Mouse (Mus musculus): ENCODE data around the gene Tescl. TPM values are rescaled to one million over a fixed set of nuclear protein-coding genes. Genes with fewer than 3 reads are reported as not detected.

The Tescl gene
- polyA plus RNA-seq, 1 experiment from 2014 or later, result 0.18 TPM

GRCm38 (mm10) chr7:24371012-24371808, 37.5 kb upstream of the Tescl start:
- Histone ChIP-seq H3K27ac (no peak overlapping the region), H3K27me3 (replicated peaks) (no peaks in the 10 kb centered on the region), H3K4me2 (replicated peaks) (no peak overlapping the region), H3K4me3 (replicated peaks) (no peak overlapping the region), H3K9me3 (no peaks in the 10 kb centered on the region), H3K4me1 (replicated peaks) (peaks cover 6% of the 10 kb centered on the region; the same call in 1 of the 2 replicates), H3K36me3 (no peaks in the 10 kb centered on the region), H3K9ac (no peak overlapping the region)
- WGBS, result 68% methylated on average over 7 of the region's 7 CpGs
- peak; percentile 50; the same call in 1 of the 2 replicates for ATAC-seq

GRCm38 (mm10) chr7:24369731-24370541, 36.2 kb upstream of the Tescl start, which contains the start of gene Kcnn4:
Gene Kcnn4 (plus strand): TSS chr7:24370263.
- Histone ChIP-seq H3K36me3 (no peaks in the 10 kb centered on the region), H3K4me1 (replicated peaks) (peaks cover 6% of the 10 kb centered on the region; the same call in 1 of the 2 replicates), H3K27ac (no peak within 1 kb of the TSS), H3K4me3 (replicated peaks) (0 out of 2 replicates have a peak within 1 kb of the TSS, but pooled peaks have one; percentile 9), H3K9me3 (no peaks in the 10 kb centered on the region), H3K27me3 (replicated peaks) (no peaks in the 10 kb centered on the region), H3K9ac (no peak within 1 kb of the TSS), H3K4me2 (replicated peaks) (no peak within 1 kb of the TSS; the same call in 1 of the 2 replicates)
- 36% methylated on average over 23 of the region's 23 CpGs for WGBS
- ATAC-seq, result peak; percentile 46; the same call in 1 of the 2 replicates

- WGBS, result 85% methylated on average over 7 of the region's 7 CpGs
- H3K27ac ChIP-seq, result no peak overlapping the region
- H3K27me3 ChIP-seq (replicated peaks), result no peaks in the 10 kb centered on the region
- no peak overlapping the region for H3K4me2 ChIP-seq (replicated peaks)
- H3K4me1 ChIP-seq (replicated peaks), result peaks cover 6% of the 10 kb centered on the region; the same call in 1 of the 2 replicates
- H3K36me3 ChIP-seq, result no peaks in the 10 kb centered on the region
- no peak overlapping the region for H3K9ac ChIP-seq
- no peaks in the 10 kb centered on the region for H3K9me3 ChIP-seq
- H3K4me3 ChIP-seq (replicated peaks), result no peak overlapping the region
- ATAC-seq, result no peak
These were observed 35.2 kb upstream of the Tescl start for GRCm38 (mm10) chr7:24368946-24369345.

- H3K27me3 ChIP-seq (replicated peaks), result no peaks in the 10 kb centered on the region
- no peak overlapping the region for H3K4me3 ChIP-seq (replicated peaks)
- no peaks in the 10 kb centered on the region for H3K9me3 ChIP-seq
- H3K4me2 ChIP-seq (replicated peaks), result no peak overlapping the region
- WGBS, result 58% methylated on average over 4 of the region's 4 CpGs
- H3K36me3 ChIP-seq, result no peaks in the 10 kb centered on the region
- H3K27ac ChIP-seq, result no peak overlapping the region
- H3K4me1 ChIP-seq (replicated peaks), result 0 out of 2 replicates have a peak, but pooled peaks cover under 1% of the 10 kb centered on the region
- no peak overlapping the region for H3K9ac ChIP-seq
- no peak for ATAC-seq
These were observed 34.5 kb upstream of the Tescl start for GRCm38 (mm10) chr7:24368226-24368625.

GRCm38 (mm10) chr7:24366716-24367632, 33.2 kb upstream of the Tescl start:
- Histone ChIP-seq H3K9me3 (no peaks in the 10 kb centered on the region), H3K9ac (no peak overlapping the region), H3K27me3 (replicated peaks) (no peaks in the 10 kb centered on the region), H3K4me1 (replicated peaks) (no peaks in the 10 kb centered on the region), H3K27ac (no peak overlapping the region), H3K36me3 (no peaks in the 10 kb centered on the region), H3K4me2 (replicated peaks) (no peak overlapping the region), H3K4me3 (replicated peaks) (no peak overlapping the region)
- WGBS, result 69% methylated on average over 15 of the region's 15 CpGs
- no peak for ATAC-seq

- no peak overlapping the region for H3K9ac ChIP-seq
- H3K4me2 ChIP-seq (replicated peaks), result no peak overlapping the region
- H3K4me1 ChIP-seq (replicated peaks), result no peaks in the 10 kb centered on the region
- peak; percentile 15; the same call in 1 of the 2 replicates for ATAC-seq
- H3K27me3 ChIP-seq (replicated peaks), result no peaks in the 10 kb centered on the region
- no peak overlapping the region for H3K4me3 ChIP-seq (replicated peaks)
- no peak overlapping the region for H3K27ac ChIP-seq
- no peaks in the 10 kb centered on the region for H3K36me3 ChIP-seq
- 66% methylated on average over 5 of the region's 5 CpGs for WGBS
- H3K9me3 ChIP-seq, result no peaks in the 10 kb centered on the region
These were observed 31.7 kb upstream of the Tescl start for GRCm38 (mm10) chr7:24365258-24366014.

- H3K27ac ChIP-seq, result no peak overlapping the region
- H3K4me1 ChIP-seq (replicated peaks), result no peaks in the 10 kb centered on the region
- H3K4me2 ChIP-seq (replicated peaks), result no peak overlapping the region
- no peak overlapping the region for H3K9ac ChIP-seq
- H3K4me3 ChIP-seq (replicated peaks), result no peak overlapping the region
- no peaks in the 10 kb centered on the region for H3K36me3 ChIP-seq
- H3K27me3 ChIP-seq (replicated peaks), result no peaks in the 10 kb centered on the region
- ATAC-seq, result peak; percentile 77
- WGBS, result 17% methylated on average over 10 of the region's 10 CpGs
- H3K9me3 ChIP-seq, result no peaks in the 10 kb centered on the region
These were observed 31.1 kb upstream of the Tescl start for GRCm38 (mm10) chr7:24364827-24365226.

GRCm38 (mm10) chr7:24363228-24363627, 29.5 kb upstream of the Tescl start:
- no peak overlapping the region for H3K4me2 ChIP-seq (replicated peaks)
- H3K4me1 ChIP-seq (replicated peaks), result no peaks in the 10 kb centered on the region
- H3K9ac ChIP-seq, result no peak overlapping the region
- 23% methylated on average over 7 of the region's 7 CpGs for WGBS
- no peak overlapping the region for H3K27ac ChIP-seq
- H3K27me3 ChIP-seq (replicated peaks), result no peaks in the 10 kb centered on the region
- no peak for ATAC-seq
- no peaks in the 10 kb centered on the region for H3K36me3 ChIP-seq
- H3K9me3 ChIP-seq, result no peaks in the 10 kb centered on the region
- H3K4me3 ChIP-seq (replicated peaks), result no peak overlapping the region

- 62% methylated on average over 4 of the region's 4 CpGs for WGBS
- H3K4me2 ChIP-seq (replicated peaks), result no peak overlapping the region
- H3K27ac ChIP-seq, result no peak overlapping the region
- no peak overlapping the region for H3K9ac ChIP-seq
- H3K27me3 ChIP-seq (replicated peaks), result 0 out of 2 replicates have a peak, but pooled peaks cover 1% of the 10 kb centered on the region
- no peak for ATAC-seq
- H3K4me3 ChIP-seq (replicated peaks), result no peak overlapping the region
- no peaks in the 10 kb centered on the region for H3K4me1 ChIP-seq (replicated peaks)
- no peaks in the 10 kb centered on the region for H3K36me3 ChIP-seq
- no peaks in the 10 kb centered on the region for H3K9me3 ChIP-seq
These were observed 27.3 kb upstream of the Tescl start for GRCm38 (mm10) chr7:24361001-24361400.

GRCm38 (mm10) chr7:24359269-24359668, 25.5 kb upstream of the Tescl start:
- H3K9ac ChIP-seq, result no peak overlapping the region
- H3K36me3 ChIP-seq, result no peaks in the 10 kb centered on the region
- no peak overlapping the region for H3K4me3 ChIP-seq (replicated peaks)
- 20% methylated on average over 9 of the region's 9 CpGs for WGBS
- H3K4me1 ChIP-seq (replicated peaks), result no peaks in the 10 kb centered on the region
- H3K9me3 ChIP-seq, result no peaks in the 10 kb centered on the region
- no peak overlapping the region for H3K27ac ChIP-seq
- no peak for ATAC-seq
- no peak overlapping the region for H3K4me2 ChIP-seq (replicated peaks)
- H3K27me3 ChIP-seq (replicated peaks), result 0 out of 2 replicates have a peak, but pooled peaks cover 2% of the 10 kb centered on the region

- no peak for ATAC-seq
- Histone ChIP-seq H3K9me3 (no peaks in the 10 kb centered on the region), H3K4me2 (replicated peaks) (no peak overlapping the region), H3K27ac (no peak overlapping the region), H3K4me3 (replicated peaks) (no peak overlapping the region), H3K9ac (no peak overlapping the region), H3K4me1 (replicated peaks) (no peaks in the 10 kb centered on the region), H3K36me3 (no peaks in the 10 kb centered on the region), H3K27me3 (replicated peaks) (0 out of 2 replicates have a peak, but pooled peaks cover 2% of the 10 kb centered on the region)
- WGBS, result 56% methylated on average over 4 of the region's 4 CpGs
These were observed 24.2 kb upstream of the Tescl start for GRCm38 (mm10) chr7:24357899-24358298.

Data from intestine, embryonic 15.5 days (tissue).